In the genomic region with DNA sequence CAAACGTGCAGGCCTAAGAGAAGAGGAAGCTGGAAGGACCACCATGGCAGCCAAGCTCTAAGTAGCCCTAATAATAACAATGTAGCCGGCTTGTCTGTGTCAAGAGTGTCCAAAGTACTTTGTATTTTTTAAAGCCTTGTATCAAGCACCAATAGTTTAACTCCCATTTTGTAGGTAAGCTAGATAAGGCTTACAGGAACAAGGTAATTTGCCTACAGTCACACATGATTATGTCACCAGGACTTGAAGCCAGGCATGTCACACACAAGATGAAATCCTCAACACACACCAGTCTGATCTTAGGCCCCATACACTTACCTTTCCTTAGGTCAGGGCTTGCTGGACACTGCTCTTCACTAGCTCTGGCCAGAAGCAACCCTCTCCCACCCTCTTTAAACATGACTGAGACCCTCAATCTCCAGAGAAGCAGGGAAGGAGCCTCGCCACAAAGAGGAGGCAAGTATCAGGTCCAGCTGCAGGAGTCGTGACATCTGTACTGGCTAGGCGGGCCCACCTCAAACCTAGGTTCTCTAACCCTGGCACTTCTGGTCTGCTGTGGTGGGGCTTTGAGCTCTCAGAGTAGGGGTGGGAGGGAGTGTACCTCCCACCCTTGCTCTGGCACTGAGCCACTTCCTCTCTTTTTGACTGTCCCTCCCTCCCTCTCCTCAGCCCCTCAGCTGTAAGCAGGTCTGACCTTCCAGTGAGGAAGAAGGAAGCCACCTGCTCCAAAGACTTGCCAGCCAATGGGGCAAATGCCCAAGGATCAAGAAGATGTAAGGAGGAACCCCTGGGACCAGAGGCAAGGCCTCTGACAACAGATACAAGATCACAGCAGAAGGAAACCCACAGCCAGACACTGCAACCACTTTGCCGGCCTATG, we compare ENCODE assay signal across 8 mouse cellular contexts. TPM values are rescaled to one million over a fixed set of nuclear protein-coding genes. Genes with fewer than 3 reads are reported as not detected.
DNase-seq lines count a peak whose midpoint lies in the region; ATAC-seq and TF ChIP-seq lines count a peak whose summit lies in the region.

No protein-coding gene starts in this region.

- peak overlapping the region; percentile 95 for H3K27ac ChIP-seq in heart, embryonic 14.5 days (replicated peaks in 1 of 2; ENCODE audit: control insufficient read depth in 1 of 2, insufficient read depth in 1 of 2, low read depth in 2 of 2, low read length in 2 of 2)
- no peak overlapping the region for H3K27ac ChIP-seq in ES-E14 (ENCODE audit: insufficient read depth, low read depth, low read length, poor library complexity, severe bottlenecking)
- peak overlapping the region; percentile 97 for H3K27ac ChIP-seq in liver, embryonic 16.5 days (ENCODE audit: low read length)

- WGBS in heart, embryonic 14.5 days = 44% methylated on average over 6 of the region's 6 CpGs
- WGBS in liver, embryonic 16.5 days (ENCODE audit: insufficient replicate concordance) = 20% methylated on average over 6 of the region's 6 CpGs

- H3K9me3 ChIP-seq in heart, embryonic 14.5 days (ENCODE audit: control insufficient read depth, low read length) = no peaks in the 10 kb centered on the region
- H3K9me3 ChIP-seq in ES-E14 (ENCODE audit: control insufficient read depth, insufficient read depth, low read depth, low read length) = no peaks in the 10 kb centered on the region
- no peaks in the 10 kb centered on the region for H3K9me3 ChIP-seq in liver, embryonic 16.5 days (replicated peaks; ENCODE audit: control insufficient read depth, low read length)

- no peaks in the 10 kb centered on the region for H3K27me3 ChIP-seq in heart, embryonic 14.5 days (ENCODE audit: control insufficient read depth, insufficient read depth, low read length)
- H3K27me3 ChIP-seq in liver, embryonic 16.5 days (ENCODE audit: control insufficient read depth, insufficient read depth, low read depth, low read length) = no peaks in the 10 kb centered on the region

- H3K4me3 ChIP-seq in heart, embryonic 14.5 days (ENCODE audit: control insufficient read depth in 1 of 2, insufficient read depth in 1 of 2, low read depth in 1 of 2, low read length in 2 of 2) = no peak overlapping the region
- H3K4me3 ChIP-seq in ES-E14 (ENCODE audit: insufficient read depth in 1 of 2, low read depth in 1 of 2, low read length in 2 of 2, poor library complexity in 1 of 2, severe bottlenecking in 1 of 2) = no peak overlapping the region
- peak overlapping the region; percentile 62 for H3K4me3 ChIP-seq in liver, embryonic 16.5 days (ENCODE audit: low read depth, low read length)

- peaks cover 66 to 81% of the 10 kb centered on the region in 2 experiments for H3K4me1 ChIP-seq in heart, embryonic 14.5 days (ENCODE audit: control insufficient read depth in 2 of 2, insufficient read depth in 2 of 2, low read length in 2 of 2)
- H3K4me1 ChIP-seq in ES-E14 (ENCODE audit: control insufficient read depth in 2 of 2, insufficient read depth in 2 of 2, low read length in 2 of 2, poor library complexity in 1 of 2) = peaks cover 20 to 48% of the 10 kb centered on the region in 2 experiments
- H3K4me1 ChIP-seq in liver, embryonic 16.5 days (ENCODE audit: control insufficient read depth, low read depth, low read length) = peaks cover 93% of the 10 kb centered on the region

- peak overlapping the region; percentile 42; the same call in 1 of the 2 replicates for H3K9ac ChIP-seq in heart, embryonic 14.5 days (ENCODE audit: low read length)
- peak overlapping the region; percentile 71; the same call in 1 of the 2 replicates for H3K9ac ChIP-seq in ES-E14 (ENCODE audit: insufficient read depth, low read depth, low read length, poor library complexity, severe bottlenecking)
- H3K9ac ChIP-seq in liver, embryonic 16.5 days (ENCODE audit: low read depth, low read length) = peak overlapping the region; percentile 76

- DNase-seq in heart, postnatal 10 days = no peak
- no peak for DNase-seq in ES-E14 (ENCODE audit: low read depth, low spot score)
- peak; percentile 62 for DNase-seq in thymus, postnatal 25 days
- DNase-seq in layer of hippocampus, postnatal 14 days (ENCODE audit: low spot score in 2 of 2) = no peak
- no peak for DNase-seq in adrenal gland, postnatal 25 days

- H3K36me3 ChIP-seq in heart, embryonic 14.5 days (ENCODE audit: control insufficient read depth, insufficient read depth, low read length) = peaks cover 19% of the 10 kb centered on the region
- peaks cover 14% of the 10 kb centered on the region; the same call in 1 of the 2 replicates for H3K36me3 ChIP-seq in ES-E14 (ENCODE audit: control insufficient read depth, insufficient read depth, low read length, poor library complexity, severe bottlenecking)
- H3K36me3 ChIP-seq in liver, embryonic 16.5 days (ENCODE audit: control insufficient read depth, insufficient read depth) = peaks cover 19% of the 10 kb centered on the region

- no peak for ATAC-seq in heart, embryonic 14.5 days (ENCODE audit: insufficient number of reproducible peaks, insufficient read depth, low FRiP score, low read depth)
- peak; percentile 6 for ATAC-seq in granulocyte monocyte progenitor cell, adult 5-6 weeks (replicated peaks; ENCODE audit: poor library complexity, severe bottlenecking)
- ATAC-seq in liver, embryonic 16.5 days (ENCODE audit: low read depth) = no peak

- intact Hi-C loops in heart, postnatal 10 days (cut with DNase I) = no loop called here

- in situ Hi-C loops in ES-E14 (cut with MboI; ENCODE audit: low sequenced_read_pairs in 2 of 2, unreplicated experiment in 2 of 2) = no loop called here

- H3K4me2 ChIP-seq in heart, embryonic 14.5 days (ENCODE audit: low read length) = peak overlapping the region; percentile 77
- H3K4me2 ChIP-seq in liver, embryonic 16.5 days (ENCODE audit: low read depth, low read length) = peak overlapping the region; percentile 86

TF ChIP-seq in ES-E14, 5 proteins besides CTCF, POLR2A, EP300 and RAD21:
- TF ChIP-seq ZC3H11A (IDR thresholded peaks at IDR 0.05; ENCODE audit: borderline replicate concordance, low read depth, low read length) = no peak
- no peak for TF ChIP-seq CHD2 (IDR thresholded peaks at IDR 0.05; ENCODE audit: low read depth, low read length)
- TF ChIP-seq HCFC1 (IDR thresholded peaks at IDR 0.05; ENCODE audit: borderline replicate concordance, insufficient read depth, low read length) = no peak
- TF ChIP-seq MAFK (IDR thresholded peaks at IDR 0.05; ENCODE audit: insufficient read depth, low read depth, low read length) = no peak
- no peak for TF ChIP-seq ZNF384 (IDR thresholded peaks at IDR 0.05; ENCODE audit: low read depth, low read length)
TF ChIP-seq in ES-E14: peak in this region for 0.

RNA-seq across cellular contexts. Expression of a gene that starts 28.8 kb away (rescaled TPM):
- polyA plus RNA-seq in heart, embryonic 14.5 days (2014; fragmentation: Nextera tagmentation; extraction: Ambion mirVana) = 0.43 and 0.68 TPM in 2 replicates
- total RNA-seq in heart, postnatal 10 days (2021) = under 1 TPM; 0.35 to 0.43 TPM
- total RNA-seq in ES-E14 (2012; rRNA removed) = 0.80 and 1.5 TPM in 2 replicates
- total RNA-seq in granulocyte monocyte progenitor cell, adult 5-6 weeks (2014; fragmentation: Nextera tagmentation) = 0.26 and 0.47 TPM in 2 replicates
- 0.17 TPM in 1 of 2 replicates, not detected in the other for total RNA-seq in granulocyte monocyte progenitor cell, adult 5-6 weeks (2017)
- 0.12 and 0.14 TPM in 2 replicates for polyA plus RNA-seq in liver, embryonic 16.5 days (2015; fragmentation: Nextera tagmentation; extraction: Ambion mirVana)
- 1 to 10 TPM; 3.3 to 4.5 TPM for total RNA-seq in layer of hippocampus, postnatal 14 days (2021)
- 0.64 TPM in 1 of 2 replicates, not detected in the other for total RNA-seq in adrenal gland, postnatal 25 days (2021)

RNA-seq across cellular contexts. Expression of a gene that starts 41.6 kb away (rescaled TPM):
- 7.1 and 7.4 TPM in 2 replicates for polyA plus RNA-seq in heart, embryonic 14.5 days (2014; fragmentation: Nextera tagmentation; extraction: Ambion mirVana)
- 10 to 100 TPM; 19.5 to 20.3 TPM for total RNA-seq in heart, postnatal 10 days (2021)
- total RNA-seq in ES-E14 (2012; rRNA removed) = 9.6 and 19.3 TPM in 2 replicates
- 12.7 and 15.1 TPM in 2 replicates for total RNA-seq in granulocyte monocyte progenitor cell, adult 5-6 weeks (2014; fragmentation: Nextera tagmentation)
- 7.8 and 10.1 TPM in 2 replicates for total RNA-seq in granulocyte monocyte progenitor cell, adult 5-6 weeks (2017)
- 6.9 and 7.8 TPM in 2 replicates for polyA plus RNA-seq in liver, embryonic 16.5 days (2015; fragmentation: Nextera tagmentation; extraction: Ambion mirVana)
- total RNA-seq in layer of hippocampus, postnatal 14 days (2021) = 10 to 100 TPM; 17.0 to 18.1 TPM
- total RNA-seq in adrenal gland, postnatal 25 days (2021) = 22.3 and 32.8 TPM in 2 replicates
